Mouse (Mus musculus): Measurements from ENCODE around the gene 1810030O07Rik.

DNA sequence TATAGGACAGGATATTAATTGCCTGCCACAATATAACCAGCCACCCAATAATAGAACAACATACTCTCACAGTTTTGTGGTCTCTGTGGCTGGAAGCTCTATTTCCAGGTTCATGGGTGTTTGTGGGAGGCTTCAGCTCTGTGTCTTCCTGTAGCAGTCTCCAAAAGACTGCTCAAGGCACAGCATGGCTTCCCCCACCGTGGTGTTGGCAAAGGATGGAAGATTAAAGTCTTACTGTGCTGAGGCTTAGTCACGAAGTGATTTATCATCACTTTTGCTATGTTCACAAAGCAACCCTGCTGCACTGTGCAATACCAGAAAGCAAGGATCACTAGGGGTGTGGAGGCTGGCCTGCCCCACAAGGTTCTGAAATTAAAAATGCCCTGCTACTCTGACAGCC, 19.6 kb downstream of the 1810030O07Rik start:
- no peak for TF ChIP-seq CTCF (IDR thresholded peaks at IDR 0.05; ENCODE audit: low read depth)
- TF ChIP-seq EP300 (IDR thresholded peaks at IDR 0.05; ENCODE audit: low read depth), result no peak
